9 mouse cellular contexts compared by ENCODE assay signal in genomic region chr6:50588251-50588650, GRCm38 (mm10). TPM values are rescaled to one million over a fixed set of nuclear protein-coding genes. Genes with fewer than 3 reads are reported as not detected.
DNase-seq lines count a peak whose midpoint lies in the region; ATAC-seq and TF ChIP-seq lines count a peak whose summit lies in the region.
"Had no signal": no experiment of that assay in that cellular context is flagged by ENCODE, and none has a peak within 500 bp of the region (broad histone marks: within the 10 kb centered on the region; RNA-seq: fewer than 3 reads in every experiment).

No protein-coding gene starts in this region.

- no peaks in the 10 kb centered on the region for H3K36me3 ChIP-seq in limb, embryonic 14.5 days (ENCODE audit: control insufficient read depth, insufficient read depth, low read length)
- H3K36me3 ChIP-seq: lung, embryonic 15.5 days had no signal

- no peaks in the 10 kb centered on the region for H3K9me3 ChIP-seq in limb, embryonic 14.5 days (ENCODE audit: control insufficient read depth, low read length)
- H3K9me3 ChIP-seq: lung, embryonic 15.5 days had no signal

- 96% methylated on average over 1 of the region's 1 CpGs for WGBS in limb, embryonic 14.5 days

- H3K27me3 ChIP-seq in limb, embryonic 14.5 days (ENCODE audit: control insufficient read depth, insufficient read depth, low read length), result no peaks in the 10 kb centered on the region
- H3K27me3 ChIP-seq: lung, embryonic 15.5 days had no signal

- no peak overlapping the region for H3K9ac ChIP-seq in limb, embryonic 14.5 days (ENCODE audit: low read depth, low read length, severe bottlenecking)
- H3K9ac ChIP-seq: lung, embryonic 15.5 days had no signal

- no peak overlapping the region for H3K27ac ChIP-seq in layer of hippocampus, adult 2 months
- no peak overlapping the region for H3K27ac ChIP-seq in limb, embryonic 14.5 days (replicated peaks; ENCODE audit: low read depth, low read length)
- H3K27ac ChIP-seq: lung, embryonic 15.5 days had no signal

- peak; percentile 68 for DNase-seq in adrenal gland, postnatal 10 days
- DNase-seq in adrenal gland, postnatal 25 days, result no peak
- peak; percentile 61 to 72 for DNase-seq in layer of hippocampus, adult 2 months (ENCODE audit: low spot score in 2 of 2)
- no peak for DNase-seq in layer of hippocampus, adult 9-11 months
- DNase-seq in MEL-GATA-1-ER (ENCODE audit: extremely low read depth, low read depth), result peak; percentile 63
- DNase-seq in embryo, embryonic 10 days (ENCODE audit: low spot score), result peak; percentile 85
- peak; percentile 82 for DNase-seq in limb, embryonic 14.5 days (ENCODE audit: low spot score)
- peak; percentile 19 for DNase-seq in right cerebral cortex, postnatal 14 days

- TF ChIP-seq POLR2A in limb, embryonic 14.5 days (IDR thresholded peaks at IDR 0.05; ENCODE audit: borderline replicate concordance, extremely low read depth, insufficient read depth, insufficient read length), result no peak

- H3K4me1 ChIP-seq in limb, embryonic 14.5 days (ENCODE audit: control insufficient read depth, insufficient read depth, low read length), result peaks cover 7% of the 10 kb centered on the region; the same call in 1 of the 2 replicates

- no peak overlapping the region for H3K4me2 ChIP-seq in limb, embryonic 14.5 days (replicated peaks; ENCODE audit: low read depth, low read length, severe bottlenecking)
- H3K4me2 ChIP-seq: lung, embryonic 15.5 days had no signal

- no peak overlapping the region for H3K4me3 ChIP-seq in layer of hippocampus, adult 2 months
- H3K4me3 ChIP-seq in limb, embryonic 14.5 days (replicated peaks; ENCODE audit: low read length), result no peak overlapping the region
- H3K4me3 ChIP-seq: lung, embryonic 15.5 days had no signal

- peak; percentile 96 for TF ChIP-seq CTCF in layer of hippocampus, adult 2 months (conservative IDR thresholded peaks at IDR 0.05)

- no peak for ATAC-seq in limb, embryonic 14.5 days (ENCODE audit: low FRiP score, low read depth)

RNA-seq across cellular contexts. Expression of gene 4921507P07Rik, which starts 8.2 kb away (rescaled TPM):
- under 1 TPM; 0.79 to 0.99 TPM for total RNA-seq in adrenal gland, postnatal 10 days (2021)
- not detected in 2 replicates for total RNA-seq in adrenal gland, postnatal 25 days (2021)
- total RNA-seq in layer of hippocampus, adult 2 months (2021), result under 1 TPM; 0.26 to 0.34 TPM
- polyA plus RNA-seq in limb, embryonic 14.5 days (2012; rRNA removed), result 1.00 and 1.4 TPM in 2 replicates
- 0.44 and 0.83 TPM in 2 replicates for polyA plus RNA-seq in limb, embryonic 14.5 days (2014; fragmentation: Nextera tagmentation; extraction: Ambion mirVana)

RNA-seq across cellular contexts. Expression of gene Cycs, which starts 21.9 kb away (rescaled TPM):
- 100 to 1,000 TPM; 116 to 124 TPM for total RNA-seq in adrenal gland, postnatal 10 days (2021)
- 38.6 and 46.0 TPM in 2 replicates for total RNA-seq in adrenal gland, postnatal 25 days (2021)
- total RNA-seq in layer of hippocampus, adult 2 months (2021), result 10 to 100 TPM; 44.7 to 46.1 TPM
- polyA plus RNA-seq in limb, embryonic 14.5 days (2012; rRNA removed), result 20.7 and 35.9 TPM in 2 replicates
- polyA plus RNA-seq in limb, embryonic 14.5 days (2014; fragmentation: Nextera tagmentation; extraction: Ambion mirVana), result 49.1 and 53.8 TPM in 2 replicates

Comparison
In these comparisons a context has a peak if more than half of its experiments do, and no peak if none do; other contexts are left out.
1. DNase-seq: peak in adrenal gland, postnatal 10 days (single experiment), layer of hippocampus, adult 2 months (2 of 2), MEL-GATA-1-ER (single experiment), embryo, embryonic 10 days (single experiment), limb, embryonic 14.5 days (single experiment) and right cerebral cortex, postnatal 14 days (single experiment); none in adrenal gland, postnatal 25 days (single experiment) and layer of hippocampus, adult 9-11 months (single experiment).